Mouse (Mus musculus) lung, postnatal 0 days (tissue): ENCODE data around the gene Lmo1.

ENCODE experiments used
- CTCF ChIP-seq: IDR thresholded peaks from 2 replicates; pipeline ENCODE4 v1.5.1; 2016; ENCODE audit warnings: antibody characterized with exemption, mild to moderate bottlenecking
- EP300 ChIP-seq: IDR thresholded peaks from 2 replicates; pipeline ENCODE4 v1.6.1; 2016; ENCODE audit warnings: antibody characterized with exemption, mild to moderate bottlenecking, control low read depth

- TF ChIP-seq CTCF = no peak
- no peak for TF ChIP-seq EP300
Measured at GRCm38 (mm10) chr7:109094294-109094693, 80.7 kb downstream of the Lmo1 start.
